Mouse (Mus musculus) thymus, adult 18-20 months (tissue): Measurements from ENCODE around the gene Fyb.

ENCODE experiments used
- DNase-seq, 2 experiments: peaks; one replicate each; pipeline ENCODE4 v3.0.0; 2022; ENCODE audit warnings: mixed read lengths in 2 of 2

Gene Fyb

DNA sequence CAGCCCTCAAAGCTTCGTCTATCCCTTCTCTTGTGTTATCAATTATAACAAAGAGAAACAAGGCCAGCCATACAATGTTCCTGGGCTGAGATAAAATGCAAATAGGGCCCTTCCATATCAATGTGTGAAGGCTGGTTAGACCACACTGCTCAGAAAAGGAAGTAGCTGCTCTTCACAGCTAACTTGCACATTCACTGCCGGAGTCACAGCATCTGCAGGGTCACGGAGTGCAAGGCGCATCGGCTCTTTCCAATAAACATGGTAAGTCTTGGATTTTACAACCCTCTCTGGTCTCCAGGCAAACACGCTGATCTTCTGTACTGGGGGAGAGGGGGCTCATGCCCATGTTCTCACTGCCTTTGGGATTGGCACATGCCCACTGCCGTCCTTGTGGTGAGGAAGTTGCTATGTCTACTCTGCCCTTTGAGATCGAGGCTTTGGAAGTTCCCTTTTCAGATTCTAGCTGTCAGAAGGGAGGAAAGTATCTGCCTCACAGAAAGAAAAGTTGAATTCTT lies at the start of gene Fyb:
Fyb (plus strand) TSS at position 201 of the 515 bp plus-strand sequence.
- DNase-seq, result no peak

- no peak for DNase-seq
Measured at GRCm38 (mm10) chr15:6483561-6483960, 39.1 kb upstream of the Fyb start.

- DNase-seq, result no peak
Measured at GRCm38 (mm10) chr15:6492386-6492785, 30.3 kb upstream of the Fyb start.

DNA sequence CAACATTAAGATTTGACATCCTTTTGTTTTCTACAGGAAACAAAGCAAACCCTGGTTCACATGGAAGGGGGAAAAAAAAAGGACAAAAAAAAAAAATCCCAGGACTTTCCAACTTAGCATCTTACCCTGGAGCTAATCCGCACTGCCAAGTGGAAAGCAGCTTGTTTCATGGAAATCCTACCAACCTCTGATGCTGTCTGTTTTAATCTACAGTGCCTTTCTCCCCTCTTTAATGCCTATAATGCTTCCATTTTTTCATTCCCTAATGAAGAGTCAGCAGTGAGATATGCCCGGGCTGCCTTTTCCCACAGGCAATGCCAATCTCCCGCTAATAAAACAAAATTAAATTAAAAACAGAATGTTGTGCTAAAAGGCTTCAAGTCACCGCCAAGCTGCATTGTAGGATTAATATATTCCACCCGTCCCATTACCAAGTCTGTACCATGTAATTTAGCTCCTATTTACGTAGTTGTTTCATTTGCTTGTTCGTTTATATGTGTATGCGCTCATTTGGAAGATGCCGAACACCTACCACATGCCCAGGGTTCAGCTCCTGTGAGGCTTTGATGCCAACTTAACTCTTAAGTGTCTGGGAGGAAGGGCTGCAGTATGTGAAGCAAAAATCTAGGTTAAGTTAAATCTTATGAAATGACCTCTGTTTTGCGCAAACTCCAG lies 24.1 kb upstream of the Fyb start:
- DNase-seq, result no peak

GRCm38 (mm10) chr15:6500787-6501186 lies 21.9 kb upstream of the Fyb start:
- no peak for DNase-seq

DNA sequence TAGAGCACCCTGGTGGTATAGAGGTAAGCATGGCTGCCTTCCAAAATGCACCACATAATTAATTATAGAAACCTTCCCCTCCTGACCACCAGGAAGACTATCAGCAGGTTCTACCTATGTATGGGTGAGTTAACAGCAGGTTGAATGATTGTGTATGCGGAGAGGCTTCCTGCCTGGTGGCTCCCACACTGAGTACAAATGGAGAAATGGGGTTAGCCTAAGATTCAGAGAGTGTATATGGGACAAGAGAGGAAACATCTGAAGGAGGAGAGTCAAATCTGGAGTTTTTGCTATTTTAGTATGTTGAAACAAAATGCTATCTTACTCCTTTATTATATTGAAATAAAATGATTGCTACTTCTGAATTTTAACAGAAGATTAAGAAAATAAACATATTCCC lies 5.1 kb upstream of the Fyb start:
- no peak for DNase-seq

DNA sequence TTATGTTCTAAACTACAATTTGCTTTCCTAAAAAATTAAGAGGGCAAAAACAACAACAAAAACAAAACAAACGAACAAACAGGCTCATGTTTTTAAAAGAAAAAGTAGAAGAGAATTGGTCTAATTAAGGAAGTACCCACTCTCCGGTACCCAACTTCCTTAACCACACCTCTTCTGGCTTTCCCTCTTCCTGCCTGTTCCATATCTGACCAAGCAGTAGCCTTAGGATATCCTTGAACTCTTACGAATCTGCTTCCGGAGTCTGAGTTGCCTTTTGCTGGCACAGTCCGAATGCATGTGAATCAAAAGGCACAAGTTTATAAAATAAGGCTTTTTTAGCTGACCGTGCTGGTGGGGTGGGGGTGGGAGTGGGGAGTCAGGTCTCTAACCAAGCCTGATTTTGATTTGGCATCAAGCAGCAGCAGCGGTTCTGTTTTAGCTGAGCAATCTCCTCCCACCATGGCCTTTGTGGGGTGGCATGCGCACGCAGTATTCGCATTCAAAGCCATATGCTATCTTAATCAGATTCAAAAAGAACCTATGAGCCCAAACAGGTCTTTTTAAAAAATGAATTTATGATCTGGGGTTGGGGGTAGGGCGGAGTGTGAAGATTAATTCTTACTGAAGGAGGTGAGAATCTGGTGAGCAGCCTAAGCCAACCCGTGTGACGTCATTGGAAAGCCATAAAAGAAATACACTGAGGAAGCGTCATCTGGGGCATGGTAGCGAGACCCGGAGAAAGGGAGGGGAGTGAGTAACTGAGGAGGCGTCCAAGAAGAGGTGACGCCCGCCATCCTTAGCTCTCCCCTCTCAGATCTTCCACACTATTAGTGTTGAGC lies 3.0 kb upstream of the Fyb start:
- no peak for DNase-seq

DNA sequence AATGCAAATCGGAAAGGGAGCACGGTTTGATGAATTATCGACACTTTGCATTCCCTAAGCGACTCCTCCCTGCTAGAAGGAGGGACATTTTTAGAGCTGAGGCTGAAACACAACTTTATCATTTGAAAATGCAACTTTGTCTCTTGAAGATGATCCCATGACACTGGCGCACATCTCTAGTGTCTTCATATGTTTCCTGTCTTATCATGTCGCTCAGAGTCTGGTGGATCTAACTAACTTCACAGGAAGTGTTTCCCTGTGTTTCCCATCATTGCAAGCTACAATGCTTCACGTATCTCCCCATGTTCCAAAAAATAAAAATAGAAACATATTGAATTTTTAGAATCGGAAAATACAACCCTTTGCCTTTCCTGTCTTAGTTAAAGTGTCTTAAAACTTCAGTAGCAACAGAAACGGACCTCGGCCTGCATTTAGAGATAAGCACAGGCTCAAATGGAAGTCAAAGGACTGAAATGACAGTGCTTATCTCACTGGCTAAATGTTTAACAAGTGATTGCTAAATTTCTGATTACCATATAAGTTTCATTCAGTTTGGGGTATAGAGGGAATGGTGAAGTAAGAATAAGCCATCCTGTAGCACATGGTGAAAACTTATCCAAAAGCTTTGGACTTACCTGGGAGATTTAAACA lies 2.0 kb upstream of the Fyb start:
- no peak for DNase-seq

DNA sequence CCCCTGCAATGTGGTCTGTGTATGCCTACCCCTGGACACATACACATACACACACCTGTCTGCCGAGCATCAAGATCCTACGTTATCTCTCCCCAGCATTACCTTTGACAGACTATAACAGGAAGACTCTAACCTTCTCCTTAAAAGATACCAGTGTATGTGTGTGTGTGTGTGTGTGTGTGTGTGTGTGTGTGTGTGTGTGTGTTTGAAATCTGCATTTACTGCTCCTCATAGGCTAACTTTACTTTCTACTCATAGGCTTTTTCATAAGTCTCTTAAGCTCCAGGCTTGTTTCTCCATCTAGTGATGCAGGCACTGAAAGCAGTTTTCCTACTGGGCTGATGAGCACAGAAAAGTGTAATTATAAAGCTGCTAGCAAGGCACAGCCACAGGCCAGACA lies 2.1 kb downstream of the Fyb start:
- no peak for DNase-seq

DNA sequence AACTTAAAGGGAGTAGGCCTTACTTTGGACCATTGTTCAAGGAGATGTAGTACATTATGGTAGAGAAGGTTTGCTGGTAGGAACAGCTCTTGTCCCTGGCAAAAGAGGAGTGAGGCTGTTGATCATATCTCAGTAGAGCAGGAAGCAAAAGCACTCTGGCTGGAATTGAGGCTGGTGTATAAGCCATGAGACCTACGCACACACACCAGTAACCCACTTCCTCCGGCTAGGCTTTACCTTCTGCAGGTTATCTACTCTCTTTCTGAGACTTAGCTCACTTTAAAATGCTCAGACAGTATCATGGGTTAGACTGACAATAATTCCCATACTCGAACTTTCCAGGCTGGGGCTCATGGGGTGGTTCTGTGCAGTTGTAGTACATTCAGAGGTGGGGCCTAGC lies 2.7 kb downstream of the Fyb start:
- DNase-seq, result no peak

DNA sequence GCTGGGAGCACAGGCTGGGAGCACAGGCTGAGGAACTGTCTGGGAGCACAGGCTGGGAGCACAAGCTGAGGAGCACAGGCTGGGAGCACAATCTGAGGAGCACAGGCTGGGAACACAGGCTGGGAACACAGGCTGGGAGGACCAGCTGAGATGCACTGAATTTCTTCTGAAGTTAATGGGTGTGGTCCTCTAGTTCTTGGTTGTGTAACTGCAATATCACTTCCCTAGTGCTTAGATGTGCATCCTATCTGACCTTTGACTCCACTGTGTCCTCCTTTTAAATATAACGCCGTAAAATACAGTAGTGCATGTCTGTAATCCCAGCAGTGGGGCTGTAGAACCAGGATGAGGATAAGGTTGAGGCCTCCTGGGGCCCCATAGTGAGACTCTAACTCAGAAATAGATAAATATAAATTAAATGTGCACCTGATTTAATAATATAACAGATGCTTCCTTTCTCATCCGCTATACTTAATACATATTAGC lies 11.2 kb downstream of the Fyb start:
- DNase-seq, result no peak

- DNase-seq, result no peak
Measured at GRCm38 (mm10) chr15:6534592-6534991, 11.9 kb downstream of the Fyb start.

DNA sequence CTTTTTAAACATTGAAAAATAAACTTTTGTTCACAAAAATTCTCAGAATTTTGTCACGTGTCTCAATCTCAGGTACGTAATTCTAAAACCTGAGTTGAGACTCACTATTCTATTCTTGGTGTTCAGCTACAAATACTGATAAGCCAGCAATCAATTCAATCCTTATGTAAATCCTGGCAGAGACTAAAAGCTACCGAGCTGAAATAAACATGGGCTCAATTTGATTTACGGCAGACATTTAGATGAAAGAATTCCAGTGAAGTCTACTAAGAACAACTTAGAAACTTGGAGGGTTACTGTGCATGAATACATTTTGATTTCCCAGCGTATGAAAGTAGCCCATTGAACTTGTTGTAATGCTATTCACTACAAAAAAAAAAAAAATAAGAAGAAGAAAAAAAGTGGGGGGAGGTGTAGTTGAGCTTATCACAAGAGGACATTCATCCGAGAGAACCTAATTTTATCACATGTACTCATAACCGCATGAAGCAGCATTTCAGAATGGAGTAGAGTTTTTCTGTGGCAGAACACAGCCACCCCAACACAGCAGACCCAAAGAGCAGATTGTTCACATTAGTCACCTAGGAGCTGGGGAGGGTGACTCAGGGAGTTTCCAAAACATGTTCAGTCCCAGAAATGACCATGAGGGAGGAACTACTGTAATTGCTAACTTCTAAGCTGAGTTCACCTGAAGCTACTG lies 17.1 kb downstream of the Fyb start:
- DNase-seq, result no peak

- no peak for DNase-seq
Measured at GRCm38 (mm10) chr15:6548911-6549310, 26.3 kb downstream of the Fyb start.

DNA sequence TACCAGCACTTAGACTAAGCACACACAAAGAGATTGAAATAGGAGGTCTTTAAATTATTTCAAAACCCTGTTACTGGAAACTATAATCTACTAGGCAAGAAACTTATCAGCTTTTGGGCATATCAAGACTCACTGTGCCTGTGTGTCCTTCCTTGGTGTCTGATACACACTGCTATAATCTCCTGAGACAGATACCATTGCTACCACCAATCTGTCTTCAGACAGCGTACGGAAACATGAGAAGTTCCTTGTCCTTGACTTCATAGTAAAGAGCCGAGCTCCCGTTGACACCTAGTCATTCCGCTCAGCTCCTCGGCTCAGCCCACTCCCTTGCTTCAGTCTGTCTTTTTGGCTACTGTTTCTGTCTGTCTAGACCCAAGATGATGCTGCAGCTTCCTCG lies 29.2 kb downstream of the Fyb start:
- no peak for DNase-seq

GRCm38 (mm10) chr15:6554742-6555141 lies 32.1 kb downstream of the Fyb start:
- DNase-seq, result no peak

- DNase-seq, result no peak
Measured at GRCm38 (mm10) chr15:6555536-6555935, 32.9 kb downstream of the Fyb start.

- no peak for DNase-seq
Measured at GRCm38 (mm10) chr15:6556272-6556671, 33.6 kb downstream of the Fyb start.

GRCm38 (mm10) chr15:6556911-6557310 lies 34.3 kb downstream of the Fyb start:
- no peak for DNase-seq

DNA sequence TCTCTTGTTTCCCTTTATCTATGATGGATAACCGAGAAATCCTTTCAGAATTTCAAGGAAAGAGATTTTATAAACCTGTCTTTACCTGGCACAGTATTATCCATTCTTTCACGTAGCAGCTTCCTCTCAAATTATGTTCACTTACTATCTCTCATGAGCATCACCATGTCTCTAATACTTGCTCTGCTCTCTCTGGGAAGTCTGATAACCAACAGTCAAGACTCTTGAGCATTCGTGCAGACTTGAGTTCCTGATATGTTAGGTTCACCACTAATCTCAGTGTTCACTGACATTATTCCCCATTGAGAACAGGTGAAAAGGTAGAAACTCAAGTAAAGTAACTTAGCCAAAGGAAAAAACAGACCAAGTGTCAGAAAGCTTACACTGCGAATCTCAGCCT lies 34.9 kb downstream of the Fyb start:
- no peak for DNase-seq

DNA sequence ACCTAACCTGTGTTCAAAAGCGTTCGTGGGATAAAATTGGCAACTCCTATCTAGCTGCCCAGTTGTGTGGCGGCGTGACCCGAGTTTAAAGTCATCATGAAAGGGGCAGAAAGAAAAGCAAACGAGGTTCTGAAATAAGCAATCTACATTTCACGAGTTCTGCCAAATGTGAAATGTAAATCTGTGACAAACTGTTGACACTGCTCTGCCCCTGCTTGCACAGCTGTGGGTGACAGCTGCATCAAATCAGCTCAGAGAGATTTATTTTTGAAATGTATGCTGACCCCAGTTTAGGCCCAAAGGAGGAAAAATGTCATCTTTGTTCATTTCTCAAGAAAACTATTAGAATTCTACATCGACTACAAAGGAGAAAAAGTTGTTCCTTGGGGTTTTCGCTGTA lies 36.5 kb downstream of the Fyb start:
- DNase-seq, result no peak

- no peak for DNase-seq
Measured at GRCm38 (mm10) chr15:6560696-6561095, 38.0 kb downstream of the Fyb start.

GRCm38 (mm10) chr15:6562161-6562560 lies 39.5 kb downstream of the Fyb start:
- no peak for DNase-seq
